Mouse (Mus musculus) splenic B cell, adult 2 months (primary cell): Measurements from ENCODE around the gene Tppp2.

Experiments
- DNase-seq: peaks from one replicate; pipeline ENCODE4 v3.0.0-alpha.2; 2011; ENCODE audit warnings: low read depth, low spot score
- H3K27me3 ChIP-seq: 2 replicates; pipeline ENCODE4 v1.6.1; 2012; ENCODE audit warnings: mild to moderate bottlenecking, low read length, moderate library complexity, mixed read lengths; ENCODE audit not compliant: control insufficient read depth, poor library complexity, insufficient read depth, severe bottlenecking
- H3K36me3 ChIP-seq: 2 replicates; pipeline ENCODE4 v1.6.1; 2012; ENCODE audit warnings: mild to moderate bottlenecking, low read length, moderate library complexity, mixed read lengths; ENCODE audit not compliant: control insufficient read depth, poor library complexity, insufficient read depth, severe bottlenecking

The Tppp2 gene

GRCm38 (mm10) chr14:51896539-51897170 is 21.6 kb upstream of the Tppp2 start:
- no peaks in the 10 kb centered on the region for H3K27me3 ChIP-seq
- H3K36me3 ChIP-seq = no peaks in the 10 kb centered on the region

DNA sequence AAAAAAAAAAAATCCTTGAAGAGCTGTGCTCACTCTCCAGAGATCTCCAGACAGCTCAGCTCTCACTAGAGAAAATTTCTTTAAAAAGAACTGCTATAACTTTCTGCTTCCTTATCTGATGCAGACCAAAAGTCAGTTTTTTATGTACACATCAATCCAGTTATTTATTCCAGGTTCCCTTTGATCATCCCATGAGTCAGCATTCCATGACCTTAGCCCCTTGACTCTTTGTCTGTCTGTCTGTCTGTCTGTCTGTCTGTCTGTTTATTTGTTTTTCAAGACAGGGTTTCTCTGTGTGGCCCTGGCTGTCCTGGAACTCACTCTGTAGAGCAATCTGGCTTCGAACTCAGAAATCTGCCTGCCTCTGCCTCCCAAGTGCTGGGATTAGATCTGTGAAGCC is 18.9 kb upstream of the Tppp2 start:
- no peak for DNase-seq
- Histone ChIP-seq H3K27me3 (no peaks in the 10 kb centered on the region), H3K36me3 (no peaks in the 10 kb centered on the region)

More at GRCm38 (mm10) chr14:51896539-51897170, 21.6 kb upstream of the Tppp2 start:
- no peak for DNase-seq

DNA sequence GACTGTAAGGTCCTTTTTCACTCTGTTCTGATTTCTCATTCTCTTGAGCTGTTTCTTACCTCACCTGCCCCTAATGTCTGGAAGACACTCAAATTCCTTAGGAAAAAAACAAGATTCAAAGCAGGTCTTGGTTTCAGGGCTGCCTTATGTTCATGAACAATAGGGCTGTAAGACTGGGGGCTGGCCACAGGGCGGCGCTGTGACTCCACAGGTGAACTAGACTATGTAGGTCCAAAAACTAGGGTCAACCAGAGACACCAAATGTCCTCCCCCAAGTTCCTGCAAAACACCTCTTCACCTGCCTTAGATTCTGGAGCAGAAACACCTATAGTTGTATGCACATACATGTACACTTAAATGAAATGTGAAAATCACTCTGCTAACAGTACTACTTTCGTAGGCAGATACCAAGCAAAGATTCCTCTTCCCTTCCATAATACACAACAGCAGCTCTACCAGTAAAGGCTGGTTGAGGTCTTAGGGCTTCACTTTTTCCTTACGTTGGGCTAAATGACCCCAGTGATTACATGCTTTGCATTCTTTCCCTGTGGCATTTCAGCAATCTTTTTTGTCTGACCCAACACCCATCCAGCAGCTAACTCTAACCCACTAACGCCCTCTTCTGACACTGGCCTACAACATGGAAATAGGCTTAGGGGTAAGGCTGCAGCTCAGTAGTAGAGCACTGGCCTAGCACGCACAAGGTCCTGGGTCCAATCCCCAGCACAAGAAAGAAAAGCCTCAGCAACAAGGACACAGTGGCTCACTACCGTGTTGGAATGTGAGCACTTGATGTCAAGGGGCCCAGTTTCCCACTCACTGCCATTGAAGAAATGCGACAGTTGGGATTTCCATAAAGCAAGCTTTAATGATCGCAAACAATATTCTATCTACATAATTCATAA is 15.2 kb upstream of the Tppp2 start:
- peak; percentile 75 for DNase-seq

GRCm38 (mm10) chr14:51903782-51904181 is 14.4 kb upstream of the Tppp2 start:
- no peaks in the 10 kb centered on the region for H3K36me3 ChIP-seq
- no peaks in the 10 kb centered on the region for H3K27me3 ChIP-seq
- no peak for DNase-seq

More for the DNA sequence above, 15.2 kb upstream of the Tppp2 start:
- no peaks in the 10 kb centered on the region for H3K36me3 ChIP-seq
- no peaks in the 10 kb centered on the region for H3K27me3 ChIP-seq

DNA sequence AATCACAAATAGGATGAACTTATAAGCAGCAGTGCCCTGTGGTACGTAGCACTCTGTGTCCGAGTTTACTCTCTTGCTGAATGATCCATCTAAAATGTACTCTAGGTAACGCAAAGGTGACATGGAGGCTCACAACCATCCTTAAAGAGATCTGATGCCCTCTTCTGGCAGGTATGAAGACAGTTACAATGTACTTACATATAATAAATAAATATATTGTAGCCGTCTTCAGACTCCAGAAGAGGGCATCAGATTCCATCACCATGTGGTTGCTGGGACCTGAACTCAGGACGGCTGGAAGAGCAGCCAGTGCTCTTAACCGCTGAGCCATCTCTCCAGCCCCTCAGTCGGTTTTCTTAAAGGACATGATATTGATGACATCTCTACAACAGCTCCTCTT is 13.5 kb upstream of the Tppp2 start:
- Histone ChIP-seq H3K36me3 (no peaks in the 10 kb centered on the region), H3K27me3 (no peaks in the 10 kb centered on the region)
- DNase-seq = no peak

DNA sequence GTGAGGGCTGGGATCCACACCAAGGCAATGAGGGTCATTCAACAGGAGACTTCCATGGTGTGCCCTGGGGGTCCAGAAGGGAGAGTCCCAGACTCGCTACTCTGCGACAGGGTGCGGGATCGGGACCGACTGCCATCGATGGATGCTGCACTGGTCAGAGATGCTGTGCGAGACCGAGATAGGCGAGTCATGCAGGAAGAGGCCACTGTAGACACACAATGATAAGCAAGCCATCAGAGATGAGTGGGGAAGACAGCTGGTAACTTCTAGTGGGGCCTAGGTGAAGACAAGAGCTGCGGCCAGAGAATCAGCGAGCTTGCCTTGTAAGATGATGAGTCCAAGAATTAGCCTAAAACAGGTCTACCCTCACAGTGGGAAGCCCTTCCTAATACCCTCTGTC is 12.1 kb upstream of the Tppp2 start:
- no peaks in the 10 kb centered on the region for H3K27me3 ChIP-seq
- no peak for DNase-seq
- no peaks in the 10 kb centered on the region for H3K36me3 ChIP-seq

DNA sequence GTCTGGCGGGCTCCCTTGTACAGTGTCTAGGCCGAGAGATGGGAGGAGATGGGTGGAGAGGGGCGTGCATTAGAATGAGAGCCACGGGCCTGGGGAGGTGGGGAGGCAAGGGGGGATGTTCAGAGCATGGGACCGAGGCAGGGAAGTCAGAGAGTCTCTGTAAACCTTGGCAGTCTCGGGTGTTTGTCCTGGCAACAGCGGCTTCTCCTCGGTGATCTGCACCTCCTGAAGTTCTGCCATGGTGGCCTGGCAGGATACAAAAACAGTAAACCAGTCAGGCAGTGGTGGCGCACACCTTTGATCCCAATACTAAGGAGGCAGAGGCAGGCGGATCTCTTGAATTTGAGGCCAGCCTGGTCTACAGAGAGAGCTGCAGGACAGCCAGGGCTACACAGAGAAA is 6.9 kb upstream of the Tppp2 start:
- H3K36me3 ChIP-seq = no peaks in the 10 kb centered on the region
- DNase-seq = no peak

DNA sequence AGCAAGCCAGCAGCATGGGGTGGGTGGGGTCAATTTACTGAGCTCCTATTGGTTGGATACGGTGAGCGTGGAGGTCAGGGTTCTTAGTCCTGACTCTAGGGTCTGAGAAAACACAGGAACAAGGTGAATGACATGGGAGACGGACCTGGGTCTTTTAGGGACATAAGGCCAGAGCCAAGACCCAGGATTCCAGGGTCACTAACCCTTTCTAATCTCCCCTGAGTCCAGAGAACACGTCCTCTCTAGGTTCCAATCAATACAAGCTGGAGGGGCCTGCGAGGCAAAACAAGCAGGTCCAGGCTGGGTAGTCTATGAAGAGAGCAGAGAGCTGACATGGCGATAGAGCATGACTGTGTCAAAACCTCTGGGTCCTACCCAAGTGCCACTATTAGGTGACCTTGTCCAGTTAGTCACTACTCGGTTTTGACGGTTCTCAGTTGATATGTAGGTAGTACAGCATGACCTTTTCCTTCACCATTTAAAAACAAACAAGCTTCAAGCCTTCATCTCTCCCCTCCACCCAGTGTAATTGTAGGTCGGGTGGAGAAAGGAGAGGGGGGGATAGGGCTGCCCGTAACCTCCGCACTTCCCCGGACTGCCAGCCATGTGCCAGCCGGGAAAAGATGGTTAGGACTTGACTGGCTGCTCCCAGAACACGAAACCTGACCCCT is 5.7 kb upstream of the Tppp2 start:
- Histone ChIP-seq H3K27me3 (no peaks in the 10 kb centered on the region; the same call in 1 of the 2 replicates), H3K36me3 (no peaks in the 10 kb centered on the region)
- DNase-seq = no peak

More for the DNA sequence above, 6.9 kb upstream of the Tppp2 start:
- H3K27me3 ChIP-seq = no peaks in the 10 kb centered on the region; the same call in 1 of the 2 replicates

DNA sequence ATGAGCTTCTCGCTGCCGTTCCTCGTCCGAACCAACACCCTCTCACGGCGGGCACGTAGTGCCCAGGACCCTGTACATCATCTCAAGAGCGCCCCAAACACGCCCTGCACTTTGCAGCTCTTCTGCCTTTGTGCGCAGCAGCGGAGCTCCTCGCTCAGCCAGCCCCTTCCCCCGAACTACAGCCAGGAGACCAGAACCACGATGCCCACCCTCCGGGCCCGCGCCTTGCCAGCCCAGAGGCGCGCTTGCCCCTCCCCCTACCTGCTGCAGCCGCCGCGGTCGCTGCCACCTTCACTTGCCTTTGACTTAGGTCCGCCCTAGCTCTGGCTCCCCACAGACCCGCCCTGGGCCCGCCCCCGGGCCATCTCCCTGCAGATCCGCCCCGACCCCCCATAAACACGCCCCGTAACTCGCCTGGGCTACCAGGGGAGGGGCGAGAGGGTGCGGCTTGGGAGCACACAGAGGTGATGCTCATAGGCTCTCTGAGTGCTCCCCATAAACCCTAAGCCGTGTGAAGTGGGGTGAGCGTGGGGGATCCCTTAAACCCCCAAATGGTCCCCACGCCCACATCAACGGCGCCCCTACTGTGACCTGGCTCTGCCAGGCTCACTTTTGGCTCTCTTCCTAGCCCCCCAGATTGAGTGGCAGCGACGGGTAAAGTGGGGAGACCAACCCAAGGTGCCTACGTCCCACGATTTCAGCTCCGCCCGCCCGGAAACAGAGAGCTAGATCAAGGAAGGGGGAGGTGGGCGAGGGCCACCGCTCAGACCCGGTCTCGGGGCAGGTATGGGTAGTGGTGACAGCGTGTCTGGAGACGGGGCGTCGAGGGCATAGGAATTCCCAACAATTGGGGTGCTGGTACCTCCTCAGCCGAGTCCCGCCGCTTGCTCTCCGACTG is 4.9 kb upstream of the Tppp2 start:
- DNase-seq = peak; percentile 36

GRCm38 (mm10) chr14:51913960-51914762 is 4.1 kb upstream of the Tppp2 start, which contains the start of gene Ndrg2:
Gene Ndrg2 (minus strand): TSS chr14:51914158.
- no peaks in the 10 kb centered on the region; the same call in 1 of the 2 replicates for H3K27me3 ChIP-seq
- DNase-seq = no peak
- no peaks in the 10 kb centered on the region for H3K36me3 ChIP-seq

More for the DNA sequence above, 4.9 kb upstream of the Tppp2 start:
- Histone ChIP-seq H3K27me3 (no peaks in the 10 kb centered on the region; the same call in 1 of the 2 replicates), H3K36me3 (no peaks in the 10 kb centered on the region)

DNA sequence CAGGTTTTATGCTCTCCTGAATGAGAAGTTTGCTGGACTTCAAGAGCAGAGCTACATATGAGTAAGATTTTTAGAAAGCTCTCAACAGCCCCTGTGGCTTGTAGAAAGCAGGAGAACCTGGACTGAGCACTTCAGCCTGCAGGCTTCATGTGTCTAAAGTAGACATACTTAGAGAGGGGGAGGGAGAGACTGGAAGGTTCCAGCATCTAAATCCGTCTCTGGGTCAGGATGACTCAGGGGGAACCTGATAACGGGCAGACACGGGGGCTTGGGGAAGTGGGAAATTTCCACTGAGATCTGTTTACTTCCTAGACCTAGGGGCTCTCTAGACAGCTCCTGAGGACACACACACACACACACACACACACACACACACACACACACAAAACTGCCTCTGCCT is 3.2 kb upstream of the Tppp2 start:
- DNase-seq = no peak
- H3K36me3 ChIP-seq = no peaks in the 10 kb centered on the region
- no peaks in the 10 kb centered on the region; the same call in 1 of the 2 replicates for H3K27me3 ChIP-seq

GRCm38 (mm10) chr14:51916539-51916938 is 1.7 kb upstream of the Tppp2 start:
- no peak for DNase-seq
- H3K36me3 ChIP-seq = no peaks in the 10 kb centered on the region
- H3K27me3 ChIP-seq = no peaks in the 10 kb centered on the region; the same call in 1 of the 2 replicates

GRCm38 (mm10) chr14:51918966-51919365 is 741 bp downstream of the Tppp2 start:
- no peak for DNase-seq
- H3K36me3 ChIP-seq = no peaks in the 10 kb centered on the region
- no peaks in the 10 kb centered on the region for H3K27me3 ChIP-seq
